Mouse (Mus musculus) forebrain, embryonic 15.5 days (tissue): ENCODE results near the gene Omt2b. TPM values are rescaled to one million over a fixed set of nuclear protein-coding genes. Genes with fewer than 3 reads are reported as not detected.

Experiments
- ATAC-seq: fragments of 200-750 bp; cut with Nextera tagmentation; replicated peaks from 2 replicates; pipeline ENCODE4 v1.8.0; 2017; ENCODE audit warnings: mild to moderate bottlenecking, moderate TSS enrichment, moderate library complexity
- H3K27ac ChIP-seq: fragments of 300-500 bp; sonication (generic); replicated peaks from 2 replicates; pipeline ENCODE4 v1.5.1; 2015; ENCODE audit warnings: mild to moderate bottlenecking, inconsistent platforms
- H3K27me3 ChIP-seq: fragments of 300-500 bp; sonication (generic); 2 replicates; pipeline ENCODE4 v1.6.1; 2015; ENCODE audit warnings: inconsistent platforms
- H3K36me3 ChIP-seq: fragments of 300-500 bp; sonication (generic); 2 replicates; pipeline ENCODE4 v1.6.1; 2015; ENCODE audit warnings: mild to moderate bottlenecking, inconsistent platforms
- H3K4me1 ChIP-seq: fragments of 300-500 bp; sonication (generic); 2 replicates; pipeline ENCODE4 v1.6.1; 2015; ENCODE audit warnings: inconsistent platforms
- H3K4me2 ChIP-seq: fragments of 300-500 bp; sonication (generic); replicated peaks from 2 replicates; pipeline ENCODE4 v1.6.1; 2015; ENCODE audit warnings: mild to moderate bottlenecking, inconsistent platforms
- H3K4me3 ChIP-seq: fragments of 300-500 bp; sonication (generic); 2 replicates; pipeline ENCODE4 v1.5.1; 2015; ENCODE audit warnings: mild to moderate bottlenecking, inconsistent platforms
- H3K9ac ChIP-seq: fragments of 300-500 bp; sonication (generic); replicated peaks from 2 replicates; pipeline ENCODE4 v1.6.1; 2015; ENCODE audit warnings: mild to moderate bottlenecking, inconsistent platforms
- H3K9me3 ChIP-seq: fragments of 300-500 bp; sonication (generic); 2 replicates; pipeline ENCODE4 v1.6.1; 2016; ENCODE audit warnings: inconsistent platforms
- WGBS: fragments of 180-500 bp; shearing (Covaris S2); methylation state at CpG from one replicate; pipeline ENCODE4 v1.1.7; 2015; ENCODE audit warnings: mixed read lengths; 5-methylcytosine and 5-hydroxymethylcytosine counted together
- polyA plus RNA-seq: library from polyadenylated mRNA; unstranded; fragments of >200 nt; fragmentation: Nextera tagmentation; extraction: Ambion mirVana; gene quantifications from 2 replicates; pipeline ENCODE4 v1.2.1, GENCODE M21; 2015

The Omt2b gene
- polyA plus RNA-seq, 1 experiment from 2014 or later: not detected

- no peak overlapping the region for H3K27ac ChIP-seq
- H3K4me1 ChIP-seq: peaks cover 13% of the 10 kb centered on the region
- no peaks in the 10 kb centered on the region for H3K9me3 ChIP-seq
- 71% methylated on average over 5 of the region's 5 CpGs for WGBS
- no peak overlapping the region for H3K9ac ChIP-seq
- H3K4me3 ChIP-seq: no peak overlapping the region
- H3K27me3 ChIP-seq: no peaks in the 10 kb centered on the region
- ATAC-seq: no peak
- no peaks in the 10 kb centered on the region for H3K36me3 ChIP-seq
- no peak overlapping the region for H3K4me2 ChIP-seq
Observed at GRCm38 (mm10) chr9:78374397-78374796, 47.0 kb downstream of the Omt2b start.

- H3K27me3 ChIP-seq: no peaks in the 10 kb centered on the region
- ATAC-seq: no peak
- 71% methylated on average over 1 of the region's 1 CpGs for WGBS
- H3K4me2 ChIP-seq: no peak overlapping the region
- H3K27ac ChIP-seq: no peak overlapping the region
- peaks cover 13% of the 10 kb centered on the region for H3K4me1 ChIP-seq
- H3K36me3 ChIP-seq: no peaks in the 10 kb centered on the region
- no peak overlapping the region for H3K4me3 ChIP-seq
- H3K9me3 ChIP-seq: no peaks in the 10 kb centered on the region
- no peak overlapping the region for H3K9ac ChIP-seq
Observed at GRCm38 (mm10) chr9:78374885-78375389, 47.5 kb downstream of the Omt2b start.

GRCm38 (mm10) chr9:78375486-78375885, 48.1 kb downstream of the Omt2b start:
- no peaks in the 10 kb centered on the region for H3K27me3 ChIP-seq
- H3K27ac ChIP-seq: no peak overlapping the region
- no peaks in the 10 kb centered on the region for H3K36me3 ChIP-seq
- no peak overlapping the region for H3K4me3 ChIP-seq
- 85% methylated on average over 4 of the region's 4 CpGs for WGBS
- H3K4me1 ChIP-seq: peaks cover 13% of the 10 kb centered on the region
- no peak for ATAC-seq
- no peak overlapping the region for H3K9ac ChIP-seq
- H3K4me2 ChIP-seq: no peak overlapping the region
- H3K9me3 ChIP-seq: no peaks in the 10 kb centered on the region

- no peaks in the 10 kb centered on the region for H3K27me3 ChIP-seq
- peaks cover 13% of the 10 kb centered on the region for H3K4me1 ChIP-seq
- no peaks in the 10 kb centered on the region for H3K36me3 ChIP-seq
- no peak for ATAC-seq
- no peak overlapping the region for H3K27ac ChIP-seq
- peak overlapping the region; percentile 70 for H3K4me2 ChIP-seq
- no peaks in the 10 kb centered on the region for H3K9me3 ChIP-seq
- WGBS: 23% methylated on average over 8 of the region's 8 CpGs
- H3K4me3 ChIP-seq: peak overlapping the region; percentile 37
- H3K9ac ChIP-seq: 0 out of 2 replicates have a peak overlapping the region, but pooled peaks have one; percentile 44
Observed at GRCm38 (mm10) chr9:78377546-78377945, 50.2 kb downstream of the Omt2b start.

- Histone ChIP-seq H3K9ac (peak within 1 kb of the TSS; percentile 44), H3K4me1 (peaks cover 13% of the 10 kb centered on the region), H3K4me2 (peak within 1 kb of the TSS; percentile 70), H3K27me3 (no peaks in the 10 kb centered on the region), H3K27ac (peak within 1 kb of the TSS; percentile 45), H3K36me3 (no peaks in the 10 kb centered on the region), H3K4me3 (peak within 1 kb of the TSS; percentile 37), H3K9me3 (no peaks in the 10 kb centered on the region)
- WGBS: 2% methylated on average over 20 of the region's 23 CpGs
- ATAC-seq: peak; percentile 96
Observed at GRCm38 (mm10) chr9:78378113-78378785, 50.9 kb downstream of the Omt2b start, which contains the start of gene Ooep. Gene Ooep, minus strand, starts transcription at chr9:78378725.

Other genes with a start within 250 kb of the Omt2b start
- 51.4 and 54.3 TPM in 2 replicates for gene Fbxo9, start 218.5 kb upstream of the Omt2b start, polyA plus RNA-seq
- 37.5 and 39.8 TPM in 2 replicates for gene Ick, start 218.4 kb upstream of the Omt2b start, polyA plus RNA-seq
- gene Gsta4, start 144.8 kb upstream of the Omt2b start, polyA plus RNA-seq: 16.0 and 16.8 TPM in 2 replicates
- gene Gsta1, start 96.9 kb upstream of the Omt2b start, polyA plus RNA-seq: not detected in 2 replicates
- gene Gm3776, start 70.5 kb upstream of the Omt2b start, polyA plus RNA-seq: not detected in 2 replicates
- gene Gm10639, start 37.7 kb upstream of the Omt2b start, polyA plus RNA-seq: not detected in 2 replicates
- not detected in 2 replicates for gene Omt2a, start 12.8 kb upstream of the Omt2b start, polyA plus RNA-seq
- not detected in 2 replicates for gene Gsta2, start 28.2 kb downstream of the Omt2b start, polyA plus RNA-seq
- gene Dppa5a, start 40.6 kb downstream of the Omt2b start, polyA plus RNA-seq: 1.6 and 2.5 TPM in 2 replicates
- 4.1 and 5.1 TPM in 2 replicates for gene Ooep, start 51.1 kb downstream of the Omt2b start, polyA plus RNA-seq
- 0.08 and 0.10 TPM in 2 replicates for gene Ddx43, start 68.2 kb downstream of the Omt2b start, polyA plus RNA-seq
- 0.50 TPM in 2 replicates for gene Cgas, start 115.6 kb downstream of the Omt2b start, polyA plus RNA-seq
- gene Mto1, start 120.6 kb downstream of the Omt2b start, polyA plus RNA-seq: 26.6 and 31.2 TPM in 2 replicates
- gene Gm17324, start 121.2 kb downstream of the Omt2b start, polyA plus RNA-seq: 0.76 and 1.7 TPM in 2 replicates
- 3,810 and 3,862 TPM in 2 replicates for gene Eef1a1, start 161.6 kb downstream of the Omt2b start, polyA plus RNA-seq